Mouse (Mus musculus) brain, embryonic 14.5 days (tissue): ENCODE results near the gene Serpina6. TPM values are rescaled to one million over a fixed set of nuclear protein-coding genes. Genes with fewer than 3 reads are reported as not detected.
"Not testable (repeated sequence)": the region's sequence is repeated elsewhere in the genome, so short reads cannot be mapped to it uniquely, and the experiment has no call there.

Experiments used
- DNase-seq: peaks from one replicate; pipeline ENCODE4 v3.0.0-alpha.2; 2011; ENCODE audit warnings: low read depth
- CTCF ChIP-seq: fragments of 200-500 bp; IDR thresholded peaks from 2 replicates; pipeline ENCODE4 v1.5.1; 2012; ENCODE audit warnings: inconsistent platforms, mild to moderate bottlenecking, moderate library complexity, borderline replicate concordance; ENCODE audit not compliant: insufficient read depth, insufficient read length; ENCODE audit errors: extremely low read depth
- POLR2A ChIP-seq: fragments of 200-500 bp; IDR thresholded peaks from 2 replicates; pipeline ENCODE4 v1.6.1; 2012; ENCODE audit warnings: mild to moderate bottlenecking, inconsistent platforms, borderline replicate concordance; ENCODE audit not compliant: poor library complexity, insufficient read depth, insufficient read length, severe bottlenecking; ENCODE audit errors: extremely low read depth
- polyA plus RNA-seq: library from polyadenylated mRNA; depleted of rRNA; stranded (reverse); fragments of >200 nt; gene quantifications from 2 replicates; pipeline ENCODE4 v1.2.3, GENCODE M21; 2012

The Serpina6 gene
- polyA plus RNA-seq, 1 experiment, result 0.26 TPM

DNA sequence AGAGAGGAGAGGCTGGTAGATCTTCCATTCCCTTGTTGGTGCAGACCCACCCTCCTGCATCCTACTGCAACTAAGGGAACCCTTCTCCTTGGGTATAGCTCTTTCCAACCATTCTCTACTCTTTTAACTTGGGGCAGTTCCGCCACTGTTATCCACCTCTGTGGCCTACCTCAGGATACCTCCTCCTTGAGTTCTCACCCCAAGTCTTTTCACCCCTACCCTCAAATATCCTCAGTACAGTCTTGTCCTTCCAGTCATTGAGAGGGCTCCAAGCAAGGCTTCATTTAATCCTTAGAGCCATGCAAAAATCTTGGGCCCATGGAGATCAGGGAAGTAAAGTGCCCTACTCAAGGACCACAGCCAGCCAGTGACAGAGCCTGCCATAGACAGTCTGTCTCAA, 19.0 kb upstream of the Serpina6 start, which contains the start of gene Serpina16:
Serpina16 (minus strand) TSS at position 101 of the 400 bp plus-strand sequence.
- no peak for DNase-seq
- no peak for TF ChIP-seq CTCF
- no peak for TF ChIP-seq POLR2A

DNA sequence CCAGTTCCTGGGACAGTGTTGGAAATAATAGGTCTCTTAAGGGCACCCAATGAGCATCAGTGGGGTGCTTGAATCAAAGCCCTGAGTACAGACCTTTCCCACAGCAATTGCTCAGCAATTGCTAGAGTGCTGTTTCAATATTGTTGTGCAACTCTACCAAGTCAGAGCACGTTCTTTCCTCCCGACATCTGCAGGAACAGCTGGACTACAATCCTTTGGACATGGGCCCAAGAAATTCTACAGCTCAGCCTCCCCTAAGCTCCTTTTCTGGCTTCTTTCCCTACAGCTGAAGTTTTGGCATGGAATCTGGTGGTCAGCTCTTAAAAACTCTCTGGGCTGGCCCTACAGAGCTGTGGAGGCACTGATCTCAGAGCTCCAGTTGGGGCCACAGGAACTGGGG, 16.2 kb upstream of the Serpina6 start:
- no peak for TF ChIP-seq POLR2A
- no peak for TF ChIP-seq CTCF
- peak; percentile 3 for DNase-seq

DNA sequence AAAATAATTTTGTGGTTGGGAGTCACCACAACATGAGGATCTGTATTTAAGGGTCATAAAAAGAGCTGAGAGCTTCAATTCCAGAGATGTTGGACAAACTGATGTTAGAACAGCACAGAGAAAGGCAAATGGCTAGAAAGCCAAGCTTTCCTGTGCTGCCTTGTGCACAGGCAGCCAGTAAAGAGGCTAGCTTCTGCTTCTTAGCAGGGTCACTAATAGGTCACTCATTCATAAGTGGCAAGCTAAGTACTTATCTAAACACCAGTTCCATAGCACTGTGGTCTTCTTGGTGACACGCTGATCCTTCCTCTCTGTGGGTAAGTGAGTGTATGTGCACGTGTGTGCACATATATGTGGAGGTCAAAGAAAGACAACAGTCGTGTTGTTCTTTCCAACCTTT, 14.5 kb upstream of the Serpina6 start:
- no peak for TF ChIP-seq CTCF
- TF ChIP-seq POLR2A, result no peak
- no peak for DNase-seq

- DNase-seq, result no peak
- TF ChIP-seq CTCF (no peak), POLR2A (no peak)
These were observed 14.0 kb upstream of the Serpina6 start for GRCm38 (mm10) chr12:103670964-103671363.

DNA sequence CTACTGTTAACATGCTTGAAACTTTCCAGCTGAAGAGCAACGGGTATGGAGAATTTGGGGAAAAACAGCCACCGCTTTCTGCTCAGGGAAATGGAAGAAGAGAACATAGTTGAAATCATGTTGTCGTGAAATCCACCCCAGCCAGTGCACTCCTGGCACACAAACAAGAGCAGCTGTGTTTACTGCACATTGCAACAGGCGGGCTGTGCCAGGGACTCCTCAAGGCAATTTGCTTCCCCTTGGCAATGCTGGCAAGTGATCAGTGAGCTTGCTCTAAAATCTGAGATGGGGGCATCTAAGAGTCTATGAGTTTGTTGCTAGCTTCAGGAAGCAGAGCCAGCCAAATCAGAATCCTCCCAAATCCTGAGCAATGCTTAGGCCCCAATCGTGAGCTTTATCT, 13.3 kb upstream of the Serpina6 start:
- TF ChIP-seq POLR2A, result no peak
- no peak for TF ChIP-seq CTCF
- DNase-seq, result peak; percentile 73

- TF ChIP-seq POLR2A, result no peak
- TF ChIP-seq CTCF, result no peak
These were observed 8.3 kb upstream of the Serpina6 start for GRCm38 (mm10) chr12:103665286-103665685.

DNA sequence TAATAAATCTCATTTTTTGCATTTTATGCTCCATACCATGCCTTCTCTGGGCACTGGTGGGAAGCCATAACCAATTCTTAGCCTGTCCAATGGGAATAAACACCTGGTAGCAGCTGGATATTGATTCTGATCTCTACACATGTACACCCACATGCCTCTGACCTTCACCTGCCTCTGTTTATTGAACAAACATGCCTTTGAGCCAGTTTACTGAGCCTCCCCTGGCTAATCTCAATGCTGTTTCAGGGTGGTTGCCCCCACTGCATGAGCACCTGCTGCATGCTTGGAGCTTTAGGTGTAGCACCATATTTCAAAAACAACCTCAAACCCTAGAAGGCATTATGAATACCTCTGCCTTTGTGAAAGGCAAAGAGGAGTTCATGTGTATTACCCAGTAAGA, 5.0 kb upstream of the Serpina6 start:
- DNase-seq, result not testable (repeated sequence)

More at GRCm38 (mm10) chr12:103665286-103665685, 8.3 kb upstream of the Serpina6 start:
- no peak for DNase-seq

GRCm38 (mm10) chr12:103660076-103660475, 3.1 kb upstream of the Serpina6 start:
- TF ChIP-seq POLR2A, result no peak
- no peak for TF ChIP-seq CTCF
- no peak for DNase-seq

DNA sequence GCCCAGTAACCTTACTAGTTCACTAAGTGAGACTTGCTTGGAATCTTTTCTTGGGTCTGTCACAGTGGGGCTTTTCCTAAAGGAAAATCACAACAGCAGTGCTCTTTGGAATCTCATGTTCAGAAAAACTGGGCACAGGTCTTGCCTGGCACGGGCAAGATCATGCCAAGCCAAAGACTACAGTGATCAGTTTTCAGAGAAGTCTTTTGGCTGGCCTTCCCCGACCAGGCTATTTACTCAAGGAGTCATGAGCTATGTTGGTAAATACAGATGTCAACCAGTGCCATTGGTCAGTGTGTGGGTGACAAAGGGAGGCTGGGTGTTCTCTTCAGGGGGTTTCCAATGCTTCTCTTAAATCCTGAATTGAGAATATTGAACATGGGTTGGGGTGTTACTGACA, 2.2 kb upstream of the Serpina6 start:
- TF ChIP-seq CTCF (no peak), POLR2A (no peak)
- DNase-seq, result no peak

GRCm38 (mm10) chr12:103657991-103658390, 979 bp upstream of the Serpina6 start:
- DNase-seq, result no peak
- TF ChIP-seq CTCF (no peak), POLR2A (no peak)

DNA sequence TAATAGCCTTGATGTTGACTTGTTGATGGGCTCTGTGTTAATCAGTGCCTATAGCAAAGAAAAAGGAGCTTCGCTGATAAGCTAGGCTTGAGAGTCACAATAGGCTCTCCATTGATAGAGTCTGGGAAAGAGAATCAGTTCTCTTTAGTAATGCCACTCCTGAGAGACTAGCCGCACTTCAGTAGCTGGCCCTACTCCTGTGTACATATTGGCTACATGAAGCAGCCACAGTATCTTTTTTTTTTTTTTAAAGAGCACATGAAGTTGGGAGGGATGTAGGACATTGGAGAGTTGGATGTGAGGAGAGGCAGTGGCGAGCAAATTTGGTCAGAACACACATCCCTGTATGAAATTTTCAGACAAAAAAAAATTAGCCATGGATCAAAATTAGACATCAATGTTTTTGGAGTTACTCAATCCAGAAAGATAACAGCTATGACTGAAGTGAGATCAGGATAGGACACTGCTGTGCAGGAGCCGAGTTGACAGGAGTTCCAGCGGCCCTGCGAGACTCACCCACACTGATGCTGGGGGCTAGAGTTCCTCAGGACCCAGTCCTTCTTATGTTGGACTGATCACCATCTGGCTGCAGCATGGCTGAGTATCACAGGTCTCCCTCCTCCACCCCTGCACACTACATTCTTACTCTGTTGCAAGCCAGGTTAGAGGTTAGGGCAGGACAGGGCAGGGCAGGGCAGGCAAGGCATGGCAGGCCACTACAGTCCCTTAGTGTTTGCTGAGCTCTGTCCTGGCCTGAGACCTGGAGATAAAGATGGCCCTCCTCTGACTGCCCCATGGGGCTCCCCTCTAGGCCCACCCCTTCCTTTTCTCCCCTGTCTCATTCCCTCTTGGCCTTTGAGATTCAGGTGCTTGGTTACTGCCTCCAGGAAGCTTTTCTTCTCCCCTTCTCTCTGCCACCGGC, 1.6 kb downstream of the Serpina6 start:
- no peak for TF ChIP-seq CTCF
- TF ChIP-seq POLR2A, result no peak
- DNase-seq, result no peak

DNA sequence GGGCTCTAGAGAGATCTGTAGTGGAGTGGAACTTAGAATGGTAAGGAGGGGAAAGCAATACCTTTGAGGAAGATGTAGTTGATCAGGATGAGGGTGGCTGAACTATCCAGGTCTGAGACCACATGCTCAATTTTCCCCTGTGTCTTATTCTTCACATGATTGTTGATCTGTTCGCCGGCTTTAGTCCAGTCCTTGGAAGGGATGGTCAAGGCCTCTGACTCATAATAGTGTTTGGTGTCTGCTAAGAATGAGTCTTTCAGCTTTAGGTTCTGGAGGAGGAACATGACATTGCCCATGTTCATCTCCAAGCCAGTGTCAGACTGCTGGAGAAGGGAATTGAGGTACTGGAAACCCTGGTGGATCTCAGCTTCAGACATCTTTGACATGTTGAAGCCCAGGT, 3.2 kb downstream of the Serpina6 start:
- no peak for TF ChIP-seq CTCF
- no peak for TF ChIP-seq POLR2A
- DNase-seq, result no peak

DNA sequence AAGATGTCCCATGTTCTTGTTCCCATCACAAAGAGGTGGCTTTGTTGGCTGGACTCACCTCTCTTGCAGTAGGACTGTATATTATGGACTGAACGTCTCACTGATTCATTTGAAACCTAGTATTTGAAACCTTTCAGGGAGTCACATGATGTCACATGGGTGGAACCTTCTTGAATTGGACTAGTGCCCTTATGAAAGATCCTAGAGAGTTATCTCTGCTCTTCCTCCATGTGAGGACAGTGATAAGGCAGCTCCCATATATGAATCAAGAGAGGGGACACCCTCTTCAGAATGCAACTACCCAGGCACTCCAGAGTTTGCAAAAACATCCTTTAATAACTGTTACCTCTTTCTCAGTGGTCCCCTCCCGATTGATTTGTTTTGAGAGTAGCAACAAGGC, 10.7 kb downstream of the Serpina6 start:
- DNase-seq, result no peak
- TF ChIP-seq POLR2A (no peak), CTCF (no peak)

DNA sequence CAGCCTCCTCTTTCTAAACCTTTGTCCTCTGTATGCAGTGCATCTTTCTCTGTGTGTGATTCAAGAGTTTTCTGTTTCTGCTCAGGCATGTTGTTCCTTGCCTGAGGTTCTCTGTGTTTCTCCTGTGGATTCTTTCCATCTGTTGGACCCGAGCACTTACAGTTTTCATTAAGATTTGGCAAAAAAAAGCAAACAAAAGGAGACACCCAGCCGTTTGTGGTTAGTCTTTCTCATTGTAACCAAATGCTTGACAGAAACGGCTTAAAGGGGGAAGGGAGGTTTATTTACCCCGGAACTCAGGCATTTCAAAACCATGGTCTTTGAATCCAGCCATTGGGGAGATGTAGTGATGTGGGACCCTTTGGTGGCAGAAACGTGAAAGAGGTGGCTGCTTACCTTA, 12.4 kb downstream of the Serpina6 start:
- no peak for DNase-seq
- TF ChIP-seq POLR2A (no peak), CTCF (no peak)
